Mouse (Mus musculus) liver, embryonic 15.5 days (tissue): ENCODE measurements around the gene Gm10842. TPM values are rescaled to one million over a fixed set of nuclear protein-coding genes. Genes with fewer than 3 reads are reported as not detected.

Experiments
- ATAC-seq: fragments of 200-750 bp; cut with Nextera tagmentation; 2 replicates; pipeline ENCODE4 v1.8.0; 2017; ENCODE audit warnings: moderate number of reproducible peaks, mild to moderate bottlenecking, moderate library complexity; ENCODE audit not compliant: insufficient read depth
- H3K27ac ChIP-seq: fragments of 300-500 bp; sonication (generic); replicated peaks from 2 replicates; pipeline ENCODE4 v1.5.1; 2015; ENCODE audit warnings: mild to moderate bottlenecking, inconsistent platforms
- H3K27me3 ChIP-seq: fragments of 300-500 bp; sonication (generic); 2 replicates; pipeline ENCODE4 v1.6.1; 2015; ENCODE audit warnings: mild to moderate bottlenecking, inconsistent platforms
- H3K36me3 ChIP-seq: fragments of 300-500 bp; sonication (generic); replicated peaks from 2 replicates; pipeline ENCODE4 v1.6.1; 2015; ENCODE audit warnings: moderate library complexity, mild to moderate bottlenecking, inconsistent platforms
- H3K4me1 ChIP-seq: fragments of 300-500 bp; sonication (generic); replicated peaks from 2 replicates; pipeline ENCODE4 v1.6.1; 2015; ENCODE audit warnings: inconsistent platforms
- H3K4me2 ChIP-seq: fragments of 300-500 bp; sonication (generic); 2 replicates; pipeline ENCODE4 v1.6.1; 2015; ENCODE audit warnings: moderate library complexity, mild to moderate bottlenecking, inconsistent platforms
- H3K4me3 ChIP-seq: fragments of 300-500 bp; sonication (generic); replicated peaks from 2 replicates; pipeline ENCODE4 v1.5.1; 2015; ENCODE audit warnings: mild to moderate bottlenecking, inconsistent platforms
- H3K9ac ChIP-seq: fragments of 300-500 bp; sonication (generic); 2 replicates; pipeline ENCODE4 v1.6.1; 2015; ENCODE audit warnings: moderate library complexity, mild to moderate bottlenecking, inconsistent platforms
- H3K9me3 ChIP-seq: fragments of 300-500 bp; sonication (generic); replicated peaks from 2 replicates; pipeline ENCODE4 v1.6.1; 2016; ENCODE audit warnings: inconsistent platforms
- WGBS: fragments of 180-500 bp; shearing (Covaris S2); methylation state at CpG from one replicate; pipeline ENCODE4 v1.1.7; 2015; ENCODE audit warnings: mixed read lengths; ENCODE audit not compliant: insufficient replicate concordance; 5-methylcytosine and 5-hydroxymethylcytosine counted together
- polyA plus RNA-seq: library from polyadenylated mRNA; unstranded; fragments of >200 nt; fragmentation: Nextera tagmentation; extraction: Ambion mirVana; gene quantifications from 2 replicates; pipeline ENCODE4 v1.2.1, GENCODE M21; 2015

The Gm10842 gene
- polyA plus RNA-seq, 1 experiment from 2014 or later = not detected

- Histone ChIP-seq H3K36me3 (peaks cover 17% of the 10 kb centered on the region), H3K27ac (peak overlapping the region; percentile 95), H3K9ac (peak overlapping the region; percentile 99), H3K9me3 (no peaks in the 10 kb centered on the region), H3K27me3 (no peaks in the 10 kb centered on the region), H3K4me2 (peak overlapping the region; percentile 87), H3K4me3 (peak overlapping the region; percentile 97), H3K4me1 (peaks cover 43% of the 10 kb centered on the region)
- peak; percentile 27 for ATAC-seq
- WGBS = under 1% methylated on average over 35 of the region's 35 CpGs
Measured at GRCm38 (mm10) chr11:105180471-105181091, 33.9 kb downstream of the Gm10842 start.

- WGBS = under 1% methylated on average over 59 of the region's 60 CpGs
- peak overlapping the region; percentile 99 for H3K9ac ChIP-seq
- peak overlapping the region; percentile 87 for H3K4me2 ChIP-seq
- no peaks in the 10 kb centered on the region for H3K27me3 ChIP-seq
- H3K36me3 ChIP-seq = peaks cover 23% of the 10 kb centered on the region
- H3K9me3 ChIP-seq = no peaks in the 10 kb centered on the region
- peak overlapping the region; percentile 95 for H3K27ac ChIP-seq
- H3K4me1 ChIP-seq = peaks cover 43% of the 10 kb centered on the region
- ATAC-seq = peak; percentile 91
- H3K4me3 ChIP-seq = peak overlapping the region; percentile 97
Measured at GRCm38 (mm10) chr11:105181126-105181637, 34.5 kb downstream of the Gm10842 start.

DNA sequence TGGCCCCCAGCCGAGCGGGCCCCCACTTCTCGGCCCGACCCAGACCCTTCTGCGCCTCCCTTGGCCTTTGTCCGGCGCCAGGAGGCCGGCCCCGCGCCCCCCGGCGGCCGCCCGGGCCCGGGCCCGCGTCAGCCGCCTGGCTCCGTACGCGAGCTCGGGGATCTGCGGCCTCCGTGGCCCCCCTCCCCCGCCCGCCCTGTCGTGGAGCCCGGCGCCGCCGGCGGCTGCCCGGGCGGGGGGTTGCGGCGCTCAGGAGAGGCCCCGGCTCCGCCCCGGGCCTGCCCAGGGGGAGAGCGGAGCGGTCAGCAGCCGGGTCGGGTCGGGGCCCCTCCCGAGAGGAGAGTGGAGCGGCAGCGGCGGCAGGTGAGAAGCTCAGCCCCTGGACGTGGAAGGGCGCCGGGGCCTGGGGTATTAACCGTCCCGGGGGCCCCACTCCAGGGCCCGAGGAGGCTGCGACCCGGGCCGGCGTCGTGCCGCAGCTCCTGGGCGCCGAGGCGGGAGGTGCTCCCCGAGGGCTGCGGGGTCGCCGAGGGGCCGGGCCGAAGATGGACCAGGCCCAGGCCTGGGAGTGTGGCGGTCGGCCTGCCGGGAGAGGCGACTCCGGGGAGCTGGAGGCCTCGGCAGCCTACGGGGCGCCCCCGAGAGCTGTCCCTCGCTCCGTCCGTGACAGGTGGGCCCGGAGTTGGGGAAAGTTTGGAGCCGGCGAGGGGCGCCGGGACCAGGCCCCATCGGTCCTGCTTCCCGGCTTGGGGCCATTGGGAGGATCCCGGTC, 35.2 kb downstream of the Gm10842 start:
- Histone ChIP-seq H3K4me2 (peak overlapping the region; percentile 87), H3K9me3 (no peaks in the 10 kb centered on the region), H3K27ac (peak overlapping the region; percentile 95), H3K9ac (peak overlapping the region; percentile 99), H3K4me3 (peak overlapping the region; percentile 97), H3K27me3 (no peaks in the 10 kb centered on the region), H3K4me1 (peaks cover 48% of the 10 kb centered on the region), H3K36me3 (peaks cover 29% of the 10 kb centered on the region)
- 2% methylated on average over 84 of the region's 89 CpGs for WGBS
- ATAC-seq = peak; percentile 55

DNA sequence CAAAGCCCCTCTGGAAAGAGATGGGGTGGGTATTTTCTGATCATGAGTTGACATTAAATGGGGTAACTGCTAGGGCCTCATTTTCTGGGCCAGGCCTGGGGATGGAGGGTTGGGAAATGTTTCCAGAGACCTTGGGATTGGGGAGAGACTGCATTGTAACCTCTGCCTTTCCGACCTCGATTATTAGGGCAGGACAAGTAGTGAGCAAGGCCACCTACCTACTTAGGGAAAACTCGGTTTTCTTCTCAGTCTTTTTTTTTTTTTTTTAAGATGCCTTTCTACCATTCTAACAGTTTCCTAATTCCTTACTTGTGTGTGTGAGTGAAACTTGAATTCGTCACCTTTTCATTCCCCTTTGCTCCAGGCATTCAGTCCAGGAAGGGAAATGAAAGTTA, 35.8 kb downstream of the Gm10842 start:
- peak overlapping the region; percentile 97 for H3K4me3 ChIP-seq
- peak overlapping the region; percentile 87 for H3K4me2 ChIP-seq
- peak overlapping the region; percentile 99 for H3K9ac ChIP-seq
- H3K9me3 ChIP-seq = no peaks in the 10 kb centered on the region
- H3K27me3 ChIP-seq = no peaks in the 10 kb centered on the region
- H3K4me1 ChIP-seq = peaks cover 50% of the 10 kb centered on the region
- H3K27ac ChIP-seq = peak overlapping the region; percentile 95
- ATAC-seq = no peak
- WGBS = 4% methylated on average over 4 of the region's 4 CpGs
- H3K36me3 ChIP-seq = peaks cover 30% of the 10 kb centered on the region

GRCm38 (mm10) chr11:105184678-105185077, 38.0 kb downstream of the Gm10842 start:
- Histone ChIP-seq H3K9me3 (no peaks in the 10 kb centered on the region), H3K4me3 (no peak overlapping the region), H3K4me1 (peaks cover 53% of the 10 kb centered on the region), H3K27me3 (no peaks in the 10 kb centered on the region), H3K27ac (no peak overlapping the region), H3K36me3 (peaks cover 45% of the 10 kb centered on the region), H3K9ac (no peak overlapping the region), H3K4me2 (no peak overlapping the region)
- 83% methylated on average over 3 of the region's 3 CpGs for WGBS
- ATAC-seq = no peak

DNA sequence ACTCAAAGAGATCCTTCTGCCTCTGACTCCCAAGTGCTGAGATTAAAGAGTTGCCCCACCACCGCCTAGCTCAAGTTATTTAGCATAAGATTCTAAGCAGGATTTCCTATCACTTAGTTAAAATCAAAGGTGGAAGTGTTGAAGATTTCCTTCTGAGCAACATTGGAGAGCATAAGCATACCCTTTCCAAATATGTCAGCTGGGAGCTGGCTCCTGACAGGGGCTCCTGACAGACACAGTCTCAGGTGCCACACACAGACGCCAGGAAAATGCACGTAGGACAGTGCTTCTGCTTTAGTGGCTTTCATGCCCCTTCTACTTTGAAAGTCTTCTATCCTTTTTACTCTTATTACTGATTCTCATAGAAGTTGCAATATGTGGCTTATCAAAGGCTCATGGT, 45.5 kb downstream of the Gm10842 start:
- Histone ChIP-seq H3K9ac (no peak overlapping the region), H3K4me2 (no peak overlapping the region), H3K27ac (no peak overlapping the region), H3K4me3 (no peak overlapping the region), H3K4me1 (peaks cover 34% of the 10 kb centered on the region), H3K27me3 (no peaks in the 10 kb centered on the region), H3K9me3 (no peaks in the 10 kb centered on the region), H3K36me3 (peaks cover 62% of the 10 kb centered on the region)
- WGBS = 85% methylated on average over 3 of the region's 3 CpGs
- ATAC-seq = no peak

Other genes starting within 250 kb of the Gm10842 start
- gene Efcab3, start 83.3 kb upstream of the Gm10842 start, polyA plus RNA-seq = 0.30 TPM in 1 of 2 replicates, not detected in the other
- 15.1 and 15.6 TPM in 2 replicates for gene Mettl2, start 20.5 kb upstream of the Gm10842 start, polyA plus RNA-seq
- 7.0 and 7.3 TPM in 2 replicates for gene Tlk2, start 31.9 kb downstream of the Gm10842 start, polyA plus RNA-seq
- gene Mrc2, start 145.8 kb downstream of the Gm10842 start, polyA plus RNA-seq = 0.64 and 0.77 TPM in 2 replicates